Mouse (Mus musculus): Measurements from ENCODE around the gene Leap2. TPM values are rescaled to one million over a fixed set of nuclear protein-coding genes. Genes with fewer than 3 reads are reported as not detected.
"Not testable (repeated sequence)": the region's sequence is repeated elsewhere in the genome, so short reads cannot be mapped to it uniquely, and the experiment has no call there.

Leap2 gene
- total RNA-seq, 1 experiment from 2014 or later, result not detected

DNA sequence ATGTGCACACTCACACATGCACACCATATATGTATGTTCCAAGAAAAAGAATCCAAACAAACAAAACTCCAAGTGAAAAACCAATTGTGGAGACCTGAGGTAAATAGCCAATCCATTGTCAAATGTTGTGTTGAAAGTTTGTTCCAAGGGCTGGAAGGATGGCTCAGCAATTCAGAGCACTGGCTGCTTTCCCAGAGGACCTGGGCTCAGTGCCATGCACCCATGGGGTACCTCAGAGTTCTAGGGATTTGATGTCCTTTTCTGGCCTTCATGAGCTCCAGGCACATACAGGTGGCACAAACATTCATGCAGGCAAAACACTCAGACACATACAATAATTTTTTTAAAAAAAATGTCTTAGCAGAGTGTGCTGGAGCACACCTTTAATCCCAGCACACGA, 25.6 kb upstream of the Leap2 start:
- ATAC-seq (replicated peaks in 1 of 2; ENCODE audit: insufficient read depth in 1 of 2, low FRiP score in 2 of 2, low TSS enrichment in 1 of 2, low read depth in 1 of 2, poor library complexity in 2 of 2, severe bottlenecking in 2 of 2), result no peak

DNA sequence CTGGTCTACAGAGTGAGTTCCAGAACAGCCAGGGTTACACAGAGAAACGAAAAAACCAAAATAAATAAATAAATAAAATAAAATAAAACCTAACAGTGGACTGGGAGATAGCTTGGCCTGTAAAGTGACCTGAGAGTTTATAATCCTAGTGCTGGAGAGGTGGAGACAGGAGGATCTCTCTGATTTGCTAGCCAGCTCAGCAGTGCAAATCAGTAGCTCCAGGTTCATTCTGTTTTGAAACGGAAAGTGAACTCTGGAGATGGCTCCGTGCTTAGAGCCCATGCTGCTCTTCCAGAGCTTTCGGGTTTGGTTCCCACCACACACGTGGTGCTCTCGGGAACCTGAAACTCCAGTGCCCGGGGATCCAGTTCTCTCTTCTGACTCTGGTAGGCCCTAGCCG, 25.0 kb upstream of the Leap2 start:
- no peak for ATAC-seq (replicated peaks in 1 of 2; ENCODE audit: insufficient read depth in 1 of 2, low FRiP score in 2 of 2, low TSS enrichment in 1 of 2, low read depth in 1 of 2, poor library complexity in 2 of 2, severe bottlenecking in 2 of 2)

DNA sequence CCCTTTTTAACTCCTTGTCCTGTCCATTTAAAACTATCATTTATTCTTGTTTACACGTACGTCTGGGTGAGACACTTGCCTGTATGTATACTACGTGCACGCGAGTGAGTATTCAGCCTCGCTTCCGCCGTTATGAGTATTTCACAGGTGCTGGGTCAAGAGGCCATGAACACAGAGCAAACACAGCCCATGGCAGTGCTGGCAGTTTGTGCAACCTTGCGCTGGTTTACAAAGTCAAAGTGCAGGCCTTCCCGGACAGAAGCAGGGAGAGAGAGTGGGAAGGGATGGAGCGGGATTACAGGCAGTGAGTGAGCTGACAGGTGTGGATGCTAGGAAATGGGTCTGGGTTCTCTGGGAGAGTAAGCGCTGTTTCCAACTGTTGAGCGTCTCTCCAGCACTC, 23.2 kb upstream of the Leap2 start:
- ATAC-seq (replicated peaks in 1 of 2; ENCODE audit: insufficient read depth in 1 of 2, low FRiP score in 2 of 2, low TSS enrichment in 1 of 2, low read depth in 1 of 2, poor library complexity in 2 of 2, severe bottlenecking in 2 of 2), result no peak

DNA sequence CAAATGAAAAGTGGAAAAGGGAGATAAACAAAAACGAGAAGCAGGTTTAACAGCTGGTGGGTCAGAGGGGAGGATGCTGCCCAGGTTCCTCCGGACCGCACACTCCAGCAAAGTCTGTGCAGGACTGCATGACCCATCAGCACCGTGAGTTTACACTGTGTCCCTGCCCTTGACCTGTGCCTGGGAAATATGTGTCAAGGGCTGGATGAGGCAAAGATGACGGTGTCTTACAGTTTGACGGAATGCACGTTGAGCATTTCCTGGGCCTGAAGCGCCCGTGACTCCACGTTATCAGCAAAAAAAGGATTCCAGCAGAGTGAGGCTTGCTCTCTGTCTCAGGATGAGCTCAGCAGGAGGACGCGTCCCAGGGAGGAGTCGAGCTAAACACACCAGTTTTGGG, 22.6 kb upstream of the Leap2 start:
- no peak for ATAC-seq (replicated peaks in 1 of 2; ENCODE audit: insufficient read depth in 1 of 2, low FRiP score in 2 of 2, low TSS enrichment in 1 of 2, low read depth in 1 of 2, poor library complexity in 2 of 2, severe bottlenecking in 2 of 2)

DNA sequence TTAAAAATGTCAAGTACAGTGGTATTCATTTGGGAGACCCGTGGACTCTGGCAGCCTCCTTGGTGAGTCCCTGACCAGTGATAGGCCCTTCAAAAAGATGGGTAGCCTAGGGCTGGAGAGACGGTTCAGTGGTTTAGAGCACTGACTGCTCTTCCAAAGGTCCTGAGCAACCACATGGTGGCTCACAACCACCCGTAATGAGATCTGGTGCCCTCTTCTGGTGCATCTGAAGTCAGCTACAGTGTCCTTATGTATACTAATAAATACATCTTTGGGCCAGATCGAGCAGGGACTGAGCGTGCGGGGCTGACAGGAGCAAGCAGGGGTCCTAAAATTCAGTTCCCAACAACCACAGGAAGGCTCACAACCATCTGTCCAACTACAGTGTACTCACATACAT, 20.9 kb upstream of the Leap2 start:
- no peak for ATAC-seq (replicated peaks in 1 of 2; ENCODE audit: insufficient read depth in 1 of 2, low FRiP score in 2 of 2, low TSS enrichment in 1 of 2, low read depth in 1 of 2, poor library complexity in 2 of 2, severe bottlenecking in 2 of 2)

DNA sequence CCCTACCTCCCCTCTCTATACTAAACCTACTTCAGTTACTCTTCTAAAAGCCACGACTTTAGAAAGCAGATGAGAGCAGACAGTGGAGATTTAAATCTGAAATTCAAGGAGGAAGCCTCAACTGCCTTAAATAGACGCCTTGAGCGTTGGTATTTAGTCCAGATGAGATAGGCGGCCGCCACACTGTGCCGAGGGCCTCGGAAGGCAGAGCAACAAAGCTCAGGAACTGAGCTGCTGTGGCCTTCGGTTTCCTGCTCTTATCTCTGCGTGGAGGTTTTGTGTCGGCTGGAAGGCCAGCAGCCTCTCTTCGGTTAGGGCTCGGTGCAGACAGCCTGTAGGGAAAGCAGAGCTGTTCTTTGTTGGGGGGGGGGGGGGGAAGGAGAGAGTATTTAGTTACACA, 19.0 kb upstream of the Leap2 start:
- peak in 1 of 2 experiments; percentile 66; a peak in 2 of 4 replicates for ATAC-seq (replicated peaks in 1 of 2; ENCODE audit: insufficient read depth in 1 of 2, low FRiP score in 2 of 2, low TSS enrichment in 1 of 2, low read depth in 1 of 2, poor library complexity in 2 of 2, severe bottlenecking in 2 of 2)

DNA sequence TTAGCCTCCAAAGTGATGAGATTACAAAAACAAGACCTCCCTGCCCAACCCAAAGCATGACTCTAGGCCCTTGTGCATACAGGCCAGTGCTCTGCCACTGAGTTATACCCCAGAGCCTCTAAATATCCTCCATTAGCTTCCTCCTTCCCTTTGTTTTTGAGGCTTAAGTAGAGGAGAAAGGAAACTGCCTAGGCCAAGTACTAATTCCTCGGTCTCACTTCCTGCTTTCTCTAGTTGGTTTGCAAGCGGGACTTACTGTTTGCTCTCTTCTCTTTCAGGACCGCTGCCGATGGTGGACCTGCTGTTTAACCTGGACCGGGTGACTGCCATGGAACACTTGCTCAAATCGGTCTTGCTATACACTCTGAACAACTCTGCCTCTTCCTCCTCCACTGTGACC, 13.4 kb upstream of the Leap2 start:
- no peak for ATAC-seq (replicated peaks in 1 of 2; ENCODE audit: insufficient read depth in 1 of 2, low FRiP score in 2 of 2, low TSS enrichment in 1 of 2, low read depth in 1 of 2, poor library complexity in 2 of 2, severe bottlenecking in 2 of 2)

DNA sequence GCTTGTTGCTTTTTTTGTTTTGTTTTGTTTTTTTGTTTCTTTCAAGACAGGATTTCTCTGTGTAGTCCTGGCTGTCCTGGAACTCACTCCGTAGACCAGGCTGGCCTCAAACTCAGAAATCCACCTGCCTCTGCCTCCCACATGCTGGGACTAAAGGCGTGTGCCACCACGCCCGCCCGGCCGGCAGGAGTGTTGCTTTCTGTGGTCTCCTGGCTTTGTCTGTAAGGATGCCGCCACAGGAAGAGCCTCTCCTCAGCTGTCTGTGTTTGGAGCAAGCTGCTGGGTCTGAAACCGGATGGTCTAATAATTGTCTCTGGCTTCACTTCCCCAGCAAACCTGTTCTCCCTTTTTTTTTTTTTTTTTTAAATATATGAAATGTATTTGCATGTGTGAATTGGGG, 12.5 kb upstream of the Leap2 start:
- no peak for ATAC-seq (replicated peaks in 1 of 2; ENCODE audit: insufficient read depth in 1 of 2, low FRiP score in 2 of 2, low TSS enrichment in 1 of 2, low read depth in 1 of 2, poor library complexity in 2 of 2, severe bottlenecking in 2 of 2)

DNA sequence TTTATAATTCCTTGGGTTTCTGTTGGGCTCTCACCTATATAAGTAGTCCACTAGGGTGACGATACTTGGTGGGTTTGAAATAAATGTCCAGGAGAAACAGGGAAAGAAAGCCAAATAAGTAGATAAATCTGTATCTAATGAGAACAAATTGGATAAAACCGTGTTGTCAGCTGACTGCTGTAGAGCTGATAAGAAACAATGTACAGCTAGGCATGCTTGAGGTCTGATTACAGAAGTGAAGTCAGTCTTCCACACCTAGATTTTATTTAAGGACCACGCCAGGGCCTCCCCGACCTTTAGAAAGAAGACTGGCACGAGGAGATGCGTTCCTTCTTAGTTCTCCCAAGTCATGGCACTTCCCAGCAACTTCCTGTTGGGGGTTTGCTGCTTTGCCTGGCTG, 10.1 kb upstream of the Leap2 start:
- no peak for ATAC-seq (replicated peaks in 1 of 2; ENCODE audit: insufficient read depth in 1 of 2, low FRiP score in 2 of 2, low TSS enrichment in 1 of 2, low read depth in 1 of 2, poor library complexity in 2 of 2, severe bottlenecking in 2 of 2)

DNA sequence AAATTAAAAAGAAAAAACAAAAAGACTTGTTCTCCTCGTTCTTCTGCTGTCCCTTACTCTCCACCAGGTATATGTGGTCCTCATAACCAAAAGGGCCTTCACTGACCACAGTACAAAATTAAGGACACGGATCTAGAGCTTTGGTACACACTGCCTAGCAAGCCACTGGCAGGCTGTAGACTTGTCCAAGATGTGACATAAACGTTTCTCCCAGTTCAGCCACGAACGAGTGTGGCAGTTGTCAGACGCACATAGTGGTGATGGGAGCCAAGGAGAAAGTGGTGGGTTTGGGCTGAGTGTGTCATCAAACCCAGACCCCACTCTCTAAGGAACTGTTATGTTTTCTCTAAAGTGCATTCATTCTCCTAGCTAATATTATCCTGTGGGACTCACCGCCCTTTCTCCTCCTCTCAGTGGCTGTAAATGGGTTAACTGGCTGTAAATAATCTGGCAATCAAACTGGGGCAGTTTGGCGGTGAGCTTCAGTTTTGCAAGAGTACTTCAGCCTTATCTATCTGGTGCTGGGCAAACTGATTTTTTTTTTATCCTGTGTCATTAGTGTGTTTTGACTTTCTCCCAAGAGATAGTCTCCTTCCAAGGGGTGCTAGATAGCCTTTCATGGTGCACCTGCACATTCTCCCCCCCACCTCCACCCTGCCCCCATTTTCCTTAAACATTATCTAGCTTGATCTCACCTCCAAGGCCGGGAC, 8.5 kb upstream of the Leap2 start:
- no peak for ATAC-seq (replicated peaks in 1 of 2; ENCODE audit: insufficient read depth in 1 of 2, low FRiP score in 2 of 2, low TSS enrichment in 1 of 2, low read depth in 1 of 2, poor library complexity in 2 of 2, severe bottlenecking in 2 of 2)

DNA sequence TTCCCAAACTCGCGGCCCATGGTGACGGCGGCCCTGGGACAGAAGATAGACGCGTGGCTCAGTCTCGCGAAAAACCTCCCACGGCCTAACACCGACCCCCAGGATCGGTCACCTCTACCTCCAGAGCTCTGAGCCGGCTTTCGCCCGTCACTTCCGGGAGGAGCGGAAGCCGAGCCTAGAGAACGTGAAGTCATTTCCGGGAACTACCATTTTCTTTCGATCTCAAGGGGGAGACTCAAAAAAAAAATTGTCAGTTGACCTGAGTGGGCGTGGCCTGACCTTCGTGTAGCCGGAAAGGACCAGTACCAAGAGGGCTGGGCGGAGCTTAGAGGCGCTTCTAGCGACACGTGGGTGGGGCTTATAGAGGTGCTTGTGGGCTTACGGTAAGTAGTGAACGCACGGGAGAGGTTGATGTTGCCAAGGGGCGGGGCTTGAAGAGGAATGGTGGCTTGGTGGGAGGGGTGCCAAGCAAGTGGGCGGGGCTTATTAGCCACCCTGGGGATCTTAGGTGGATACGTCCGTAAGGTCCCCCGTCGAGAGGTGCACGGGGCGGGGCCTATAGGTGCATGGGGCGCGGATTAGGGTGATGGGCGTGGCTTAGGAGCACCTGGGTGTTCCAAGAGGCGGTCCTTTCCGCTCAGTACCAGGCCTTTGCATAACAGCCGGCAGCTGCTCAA, 7.8 kb upstream of the Leap2 start, which contains the start of the genes Uqcrq and Gdf9:
Gene Uqcrq (minus strand): TSS at position 162 of the 677 bp plus-strand sequence.
Gene Gdf9 (plus strand): TSS at position 354 of the 677 bp plus-strand sequence.
- ATAC-seq (replicated peaks in 1 of 2; ENCODE audit: insufficient read depth in 1 of 2, low FRiP score in 2 of 2, low TSS enrichment in 1 of 2, low read depth in 1 of 2, poor library complexity in 2 of 2, severe bottlenecking in 2 of 2), result peak; percentile 92 to 96

DNA sequence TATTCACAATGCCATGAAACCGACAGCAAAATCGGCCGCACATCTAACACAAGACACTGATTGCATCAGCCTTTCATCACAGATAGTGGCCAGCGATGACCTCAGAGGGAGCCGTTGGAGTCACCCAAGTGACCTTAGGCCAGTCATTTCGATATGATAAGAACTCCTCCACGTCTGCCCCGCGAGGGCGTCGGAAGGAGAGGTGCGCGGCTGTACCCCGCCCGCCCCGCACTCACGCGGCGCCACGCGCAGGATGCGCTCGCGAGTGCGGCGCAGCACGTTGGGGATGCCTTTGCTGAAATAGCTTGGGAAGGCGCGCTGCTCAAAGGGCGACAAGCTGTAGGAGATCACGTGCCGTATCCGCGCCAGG, 7.3 kb upstream of the Leap2 start:
- ATAC-seq (replicated peaks in 1 of 2; ENCODE audit: insufficient read depth in 1 of 2, low FRiP score in 2 of 2, low TSS enrichment in 1 of 2, low read depth in 1 of 2, poor library complexity in 2 of 2, severe bottlenecking in 2 of 2), result peak in 1 of 2 experiments; percentile 2; a peak in 1 of 4 replicates

DNA sequence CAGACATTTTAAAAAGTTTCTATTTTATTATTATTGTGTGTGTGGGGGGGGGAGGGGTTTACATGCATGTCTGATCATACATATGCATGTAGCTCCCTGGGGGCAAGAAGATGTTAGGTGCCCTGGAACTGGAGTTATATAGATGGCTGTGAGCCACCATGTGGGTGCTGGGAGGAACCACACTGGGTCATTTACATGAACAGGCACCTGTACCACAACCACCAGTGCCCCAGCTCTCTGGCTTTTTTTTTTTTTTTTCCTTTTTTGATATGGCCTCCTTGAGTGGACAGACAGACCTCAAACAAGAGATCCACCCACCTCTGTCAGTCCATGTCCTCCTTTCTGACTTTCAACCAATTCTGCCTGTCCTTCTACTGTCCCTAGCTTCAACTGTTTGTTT, 6.2 kb upstream of the Leap2 start:
- ATAC-seq (replicated peaks in 1 of 2; ENCODE audit: insufficient read depth in 1 of 2, low FRiP score in 2 of 2, low TSS enrichment in 1 of 2, low read depth in 1 of 2, poor library complexity in 2 of 2, severe bottlenecking in 2 of 2), result no peak

DNA sequence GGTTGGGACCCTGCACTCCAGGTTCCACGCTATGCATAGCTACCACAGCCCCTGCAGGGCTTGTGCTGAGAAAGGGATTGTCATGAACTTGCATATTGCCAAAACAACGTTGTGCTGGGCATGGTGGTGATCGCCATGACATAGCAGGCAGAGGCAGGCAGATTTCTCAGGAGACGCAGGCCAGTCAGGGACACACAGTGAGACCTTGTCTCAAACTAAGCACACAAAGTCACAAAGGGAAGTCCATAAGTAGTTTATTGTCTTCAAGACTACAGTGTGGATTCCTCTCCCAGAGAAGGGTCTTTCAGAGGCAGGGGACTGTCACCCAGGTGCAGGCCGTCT, 5.7 kb upstream of the Leap2 start:
- no peak for ATAC-seq (replicated peaks in 1 of 2; ENCODE audit: insufficient read depth in 1 of 2, low FRiP score in 2 of 2, low TSS enrichment in 1 of 2, low read depth in 1 of 2, poor library complexity in 2 of 2, severe bottlenecking in 2 of 2)

DNA sequence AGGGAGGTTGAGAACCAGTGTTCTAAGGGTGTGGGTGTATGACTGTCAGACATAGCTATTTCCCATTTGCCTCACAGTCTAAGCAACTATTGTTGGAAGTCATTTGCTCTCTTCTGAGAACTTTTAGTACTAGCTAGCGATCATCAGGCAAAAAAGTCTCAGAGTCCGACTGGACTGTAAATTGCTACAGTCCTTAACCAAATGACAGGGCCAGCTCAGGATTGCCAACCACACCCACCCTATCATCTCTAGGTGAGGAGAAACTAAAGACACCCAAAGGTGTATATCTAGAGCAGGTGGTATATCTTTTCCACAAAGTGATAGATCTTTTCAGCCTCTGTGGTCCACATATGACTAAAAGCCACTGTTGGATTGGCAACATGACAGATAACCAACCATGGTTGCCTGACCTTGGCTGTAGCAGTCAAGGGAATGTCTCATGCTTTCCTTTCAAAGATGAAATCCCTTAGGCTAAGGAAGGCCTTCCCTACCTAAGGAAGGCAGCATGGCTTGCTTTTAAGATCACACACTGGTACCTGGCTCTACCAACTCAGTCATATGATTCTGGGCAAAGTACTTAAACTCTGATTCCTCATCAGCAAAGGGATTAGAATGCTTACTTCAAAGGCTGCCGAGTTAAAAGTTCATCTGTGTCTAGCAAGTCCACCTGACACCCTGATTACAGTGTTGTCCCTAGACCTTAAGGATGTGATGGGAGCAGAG, 5.2 kb upstream of the Leap2 start:
- no peak for ATAC-seq (replicated peaks in 1 of 2; ENCODE audit: insufficient read depth in 1 of 2, low FRiP score in 2 of 2, low TSS enrichment in 1 of 2, low read depth in 1 of 2, poor library complexity in 2 of 2, severe bottlenecking in 2 of 2)

DNA sequence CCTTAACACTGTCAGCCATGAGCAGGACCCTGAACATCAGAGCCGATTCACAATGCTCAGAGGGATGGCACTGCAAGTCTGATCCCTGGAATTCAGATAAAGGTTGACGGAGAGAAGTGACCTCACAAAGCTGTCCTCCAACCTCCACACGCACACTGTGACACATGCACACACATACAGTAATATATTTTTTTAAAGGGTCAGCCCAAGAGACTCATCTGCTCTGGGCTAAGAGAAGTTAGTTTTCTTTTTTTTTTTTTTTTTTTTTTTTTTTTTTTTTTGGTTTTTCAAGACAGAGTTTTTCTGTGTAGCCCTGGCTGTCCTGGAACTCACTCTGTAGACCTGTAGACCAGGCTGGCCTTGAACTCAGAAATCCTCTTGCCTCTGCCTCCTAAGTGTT, 3.9 kb upstream of the Leap2 start:
- not testable (repeated sequence) for ATAC-seq (replicated peaks in 1 of 2; ENCODE audit: insufficient read depth in 1 of 2, low FRiP score in 2 of 2, low TSS enrichment in 1 of 2, low read depth in 1 of 2, poor library complexity in 2 of 2, severe bottlenecking in 2 of 2)

DNA sequence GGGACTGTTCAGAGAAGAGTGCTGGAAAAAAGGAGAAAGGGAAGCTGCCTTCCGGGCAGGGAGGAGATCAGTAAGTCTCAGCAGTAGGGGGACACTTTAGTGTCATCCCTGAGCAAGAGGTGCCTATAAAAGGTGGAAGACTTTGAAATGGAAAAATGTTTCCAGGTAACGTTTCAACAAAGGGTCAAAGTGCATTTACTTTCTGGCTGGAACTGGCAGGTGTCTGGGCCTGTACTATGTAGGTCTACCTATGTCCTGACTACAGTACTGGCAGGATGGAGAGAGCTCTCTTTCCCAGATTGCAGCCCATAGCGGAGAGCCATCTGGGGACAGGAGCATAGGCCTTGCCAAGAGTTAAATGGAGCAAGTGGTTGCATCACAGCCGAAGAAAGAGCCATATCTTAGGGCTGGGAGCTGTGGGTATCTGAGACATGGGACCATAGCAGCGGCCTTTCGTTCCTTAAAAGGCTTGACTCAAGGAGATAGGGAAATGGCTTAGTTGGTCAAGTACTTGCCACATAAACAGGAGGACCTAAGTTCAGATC, 2.8 kb upstream of the Leap2 start:
- no peak for ATAC-seq (replicated peaks in 1 of 2; ENCODE audit: insufficient read depth in 1 of 2, low FRiP score in 2 of 2, low TSS enrichment in 1 of 2, low read depth in 1 of 2, poor library complexity in 2 of 2, severe bottlenecking in 2 of 2)

DNA sequence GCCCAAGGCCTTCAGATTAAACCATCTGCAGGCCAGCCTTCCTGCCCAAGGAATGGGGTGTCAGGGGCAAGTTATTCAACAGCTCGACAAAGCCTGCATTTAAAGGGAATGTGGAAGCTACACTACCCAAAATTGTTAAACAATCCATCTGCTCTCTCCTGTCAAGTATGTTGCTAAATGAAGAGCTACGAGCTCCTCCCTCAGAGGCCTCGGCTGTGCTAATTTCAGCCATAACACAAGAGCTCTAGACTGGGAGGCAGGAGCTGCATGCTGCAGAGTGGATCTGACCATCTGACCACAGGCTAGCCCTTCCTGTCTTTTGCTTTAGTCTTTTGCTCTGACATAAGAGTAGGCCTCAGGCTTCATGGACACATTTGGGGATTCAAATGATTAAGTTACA, 2.3 kb upstream of the Leap2 start:
- no peak for ATAC-seq (replicated peaks in 1 of 2; ENCODE audit: insufficient read depth in 1 of 2, low FRiP score in 2 of 2, low TSS enrichment in 1 of 2, low read depth in 1 of 2, poor library complexity in 2 of 2, severe bottlenecking in 2 of 2)

All from hematopoietic stem cell, adult 5-6 weeks (primary cell).